Mouse (Mus musculus) neural tube, embryonic 11.5 days (tissue): ENCODE measurements around the gene Serpinf2. TPM values are rescaled to one million over a fixed set of nuclear protein-coding genes. Genes with fewer than 3 reads are reported as not detected.

Source experiments
- ATAC-seq: fragments of 200-750 bp; cut with Nextera tagmentation; 2 replicates; pipeline ENCODE4 v1.8.0; 2017; ENCODE audit warnings: moderate number of reproducible peaks, mild to moderate bottlenecking, moderate TSS enrichment, moderate library complexity; ENCODE audit not compliant: insufficient read depth, low FRiP score, low TSS enrichment
- DNase-seq: peaks from one replicate; pipeline ENCODE4 v3.0.0-alpha.2; 2015; ENCODE audit warnings: low spot score
- H3K27ac ChIP-seq: fragments of 300-500 bp; sonication (generic); 2 replicates; pipeline ENCODE4 v1.5.1; 2014; ENCODE audit warnings: low read depth, mild to moderate bottlenecking, low read length
- H3K27me3 ChIP-seq: fragments of 300-500 bp; sonication (generic); 2 replicates; pipeline ENCODE4 v1.6.1; 2014; ENCODE audit warnings: mild to moderate bottlenecking, low read length, mixed read lengths; ENCODE audit not compliant: control insufficient read depth, insufficient read depth
- H3K36me3 ChIP-seq: fragments of 300-500 bp; sonication (generic); 2 replicates; pipeline ENCODE4 v1.6.1; 2014; ENCODE audit warnings: mild to moderate bottlenecking, low read length, moderate library complexity, mixed read lengths; ENCODE audit not compliant: control insufficient read depth, insufficient read depth
- H3K4me1 ChIP-seq: fragments of 300-500 bp; sonication (generic); 2 replicates; pipeline ENCODE4 v1.6.1; 2014; ENCODE audit warnings: low read length, mixed read lengths; ENCODE audit not compliant: control insufficient read depth, insufficient read depth
- H3K4me2 ChIP-seq: fragments of 300-500 bp; sonication (generic); 2 replicates; pipeline ENCODE4 v1.6.1; 2014; ENCODE audit warnings: low read depth, mild to moderate bottlenecking, moderate library complexity
- H3K4me3 ChIP-seq: fragments of 300-500 bp; sonication (generic); 2 replicates; pipeline ENCODE4 v1.5.1; 2014; ENCODE audit warnings: low read depth, low read length
- H3K9ac ChIP-seq: fragments of 300-500 bp; sonication (generic); 2 replicates; pipeline ENCODE4 v1.6.1; 2014; ENCODE audit warnings: mild to moderate bottlenecking, low read length
- H3K9me3 ChIP-seq: fragments of 300-500 bp; sonication (generic); 2 replicates; pipeline ENCODE4 v1.6.1; 2016; ENCODE audit warnings: low read length; ENCODE audit not compliant: control insufficient read depth
- WGBS: fragments of 180-500 bp; shearing (Covaris S2); extraction: QIAGEN DNeasy Blood & Tissue Kit; methylation state at CpG from one replicate; pipeline ENCODE4 v1.1.7; 2014; 5-methylcytosine and 5-hydroxymethylcytosine counted together
- polyA plus RNA-seq: library from polyadenylated mRNA; unstranded; fragments of >200 nt; fragmentation: Nextera tagmentation; extraction: Ambion mirVana; gene quantifications from 2 replicates; pipeline ENCODE4 v1.2.1, GENCODE M21; 2014

The Serpinf2 gene
- polyA plus RNA-seq, 1 experiment from 2014 or later: 0.17 TPM

- peak overlapping the region; percentile 68; the same call in 1 of the 2 replicates for H3K27ac ChIP-seq
- WGBS: 83% methylated on average over 10 of the region's 10 CpGs
- no peaks in the 10 kb centered on the region for H3K27me3 ChIP-seq
- ATAC-seq (no peak), DNase-seq (no peak)
- peaks cover 14% of the 10 kb centered on the region for H3K4me1 ChIP-seq
- peak overlapping the region; percentile 62 for H3K4me3 ChIP-seq
- H3K9ac ChIP-seq: peak overlapping the region; percentile 58
- H3K36me3 ChIP-seq: no peaks in the 10 kb centered on the region
- H3K4me2 ChIP-seq: peak overlapping the region; percentile 98
- no peaks in the 10 kb centered on the region for H3K9me3 ChIP-seq
These were observed 15.8 kb upstream of the Serpinf2 start for GRCm38 (mm10) chr11:75455041-75455736.

- H3K9ac ChIP-seq: peak within 1 kb of the TSS; percentile 58
- H3K4me1 ChIP-seq: peaks cover 7% of the 10 kb centered on the region
- H3K27ac ChIP-seq: peak within 1 kb of the TSS; percentile 68; the same call in 1 of the 2 replicates
- DNase-seq (peak; percentile 90), ATAC-seq (peak; percentile 95)
- peak within 1 kb of the TSS; percentile 98 for H3K4me2 ChIP-seq
- H3K27me3 ChIP-seq: no peaks in the 10 kb centered on the region
- no peaks in the 10 kb centered on the region for H3K36me3 ChIP-seq
- H3K4me3 ChIP-seq: peak within 1 kb of the TSS; percentile 62
- WGBS: 2% methylated on average over 56 of the region's 56 CpGs
- no peaks in the 10 kb centered on the region for H3K9me3 ChIP-seq
These were observed 14.9 kb upstream of the Serpinf2 start, which contains the start of gene Wdr81 for GRCm38 (mm10) chr11:75453991-75454930. Wdr81 (minus strand) TSS chr11:75454717.

DNA sequence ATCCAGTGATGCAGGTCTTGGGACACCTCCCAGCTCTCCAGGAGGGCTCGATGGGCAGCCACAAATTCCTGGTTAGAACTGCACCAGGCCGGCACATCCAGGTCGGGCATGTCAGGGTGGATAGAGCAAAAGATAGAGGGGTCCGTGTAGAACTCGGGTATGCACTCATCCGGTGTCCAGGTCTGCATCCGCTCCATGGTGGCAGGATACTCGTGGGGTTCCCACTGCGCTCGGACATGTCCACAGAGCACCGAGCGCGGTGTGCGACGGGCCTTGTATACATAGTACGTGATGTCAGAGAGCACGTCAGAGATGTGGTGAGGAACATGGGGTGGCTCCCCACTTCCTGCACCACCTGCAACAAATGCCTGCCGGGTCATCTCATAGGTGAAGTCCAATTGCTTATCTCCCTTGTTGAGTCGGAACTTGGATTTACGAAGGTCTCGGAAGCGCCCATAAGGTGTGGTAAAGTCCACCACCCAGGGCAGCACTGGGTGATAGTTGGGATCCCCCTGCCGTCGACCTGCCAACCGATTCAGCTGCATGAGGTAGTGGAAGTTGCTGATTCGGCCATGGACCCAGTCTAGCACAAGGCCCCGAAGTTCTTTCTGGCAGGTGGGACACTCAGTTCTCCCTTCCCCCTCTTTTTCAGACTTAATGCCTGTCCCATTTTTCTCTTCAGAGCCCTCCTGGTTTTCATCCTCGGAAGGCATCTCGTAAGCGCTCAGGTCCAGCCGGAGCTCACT lies 13.6 kb upstream of the Serpinf2 start:
- Histone ChIP-seq H3K36me3 (peaks cover 3% of the 10 kb centered on the region; the same call in 1 of the 2 replicates), H3K27me3 (no peaks in the 10 kb centered on the region), H3K9ac (no peak overlapping the region), H3K4me1 (peaks cover 7% of the 10 kb centered on the region), H3K4me3 (no peak overlapping the region), H3K4me2 (no peak overlapping the region), H3K9me3 (no peaks in the 10 kb centered on the region), H3K27ac (no peak overlapping the region)
- 93% methylated on average over 31 of the region's 31 CpGs for WGBS
- ATAC-seq (no peak), DNase-seq (no peak)

- H3K4me3 ChIP-seq: no peak overlapping the region
- no peak for ATAC-seq
- H3K27ac ChIP-seq: no peak overlapping the region
- peaks cover 5% of the 10 kb centered on the region; the same call in 1 of the 2 replicates for H3K36me3 ChIP-seq
- H3K4me1 ChIP-seq: peaks cover 7% of the 10 kb centered on the region
- no peak for DNase-seq
- H3K9ac ChIP-seq: no peak overlapping the region
- H3K4me2 ChIP-seq: no peak overlapping the region
- no peaks in the 10 kb centered on the region for H3K27me3 ChIP-seq
- H3K9me3 ChIP-seq: no peaks in the 10 kb centered on the region
- WGBS: 86% methylated on average over 8 of the region's 8 CpGs
These were observed 12.7 kb upstream of the Serpinf2 start for GRCm38 (mm10) chr11:75452081-75452480.

GRCm38 (mm10) chr11:75450936-75451335 lies 11.5 kb upstream of the Serpinf2 start:
- Histone ChIP-seq H3K4me1 (peaks cover 7% of the 10 kb centered on the region), H3K36me3 (peaks cover 5% of the 10 kb centered on the region; the same call in 1 of the 2 replicates), H3K4me3 (no peak overlapping the region), H3K4me2 (no peak overlapping the region), H3K27ac (no peak overlapping the region), H3K9ac (no peak overlapping the region; the same call in 1 of the 2 replicates), H3K9me3 (no peaks in the 10 kb centered on the region), H3K27me3 (no peaks in the 10 kb centered on the region)
- ATAC-seq: no peak
- WGBS: 86% methylated on average over 15 of the region's 15 CpGs
- DNase-seq: no peak

DNA sequence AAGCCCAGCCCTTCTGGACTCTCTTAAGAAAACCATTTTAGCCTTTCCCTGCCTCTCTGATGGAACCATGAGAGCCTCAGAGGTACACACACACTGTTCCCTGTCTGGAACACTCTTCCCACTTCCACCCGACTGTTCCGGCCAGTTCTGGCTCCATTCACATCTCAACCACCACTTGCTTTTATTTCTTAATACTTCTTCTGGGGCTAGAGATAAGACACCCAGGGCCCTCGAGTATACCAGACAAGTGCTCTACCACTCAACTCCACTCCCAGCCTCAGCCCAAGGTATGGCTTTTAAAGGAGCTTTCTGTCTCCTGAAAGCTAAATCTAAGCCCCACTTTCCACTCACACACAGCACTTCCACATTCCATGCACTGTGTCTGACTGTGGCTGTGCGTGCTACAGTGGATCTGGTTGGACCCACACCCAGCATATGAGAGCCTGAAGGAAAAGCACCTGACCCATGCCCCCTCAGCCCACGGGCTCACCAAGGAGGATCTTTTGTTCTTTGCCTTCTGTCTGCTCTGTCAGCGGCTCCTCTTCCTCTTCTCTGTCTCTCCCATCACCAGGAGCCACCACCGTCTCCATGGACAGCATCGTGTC lies 11.0 kb upstream of the Serpinf2 start:
- DNase-seq (no peak), ATAC-seq (no peak)
- 90% methylated on average over 8 of the region's 8 CpGs for WGBS
- Histone ChIP-seq H3K4me2 (no peak overlapping the region), H3K9me3 (no peaks in the 10 kb centered on the region), H3K4me1 (peaks cover 7% of the 10 kb centered on the region), H3K27me3 (no peaks in the 10 kb centered on the region), H3K9ac (no peak overlapping the region; the same call in 1 of the 2 replicates), H3K36me3 (peaks cover 5% of the 10 kb centered on the region; the same call in 1 of the 2 replicates), H3K27ac (no peak overlapping the region), H3K4me3 (no peak overlapping the region)

- Histone ChIP-seq H3K4me2 (no peak overlapping the region), H3K9me3 (no peaks in the 10 kb centered on the region), H3K9ac (no peak overlapping the region), H3K4me3 (no peak overlapping the region), H3K36me3 (peaks cover 5% of the 10 kb centered on the region; the same call in 1 of the 2 replicates), H3K27ac (no peak overlapping the region), H3K4me1 (peaks cover 7% of the 10 kb centered on the region), H3K27me3 (no peaks in the 10 kb centered on the region)
- WGBS: 86% methylated on average over 7 of the region's 7 CpGs
- ATAC-seq (no peak), DNase-seq (no peak)
These were observed 10.3 kb upstream of the Serpinf2 start for GRCm38 (mm10) chr11:75449695-75450094.

- Histone ChIP-seq H3K4me1 (peaks cover 3% of the 10 kb centered on the region; the same call in 1 of the 2 replicates), H3K27ac (no peak overlapping the region), H3K4me2 (no peak overlapping the region), H3K9me3 (no peaks in the 10 kb centered on the region), H3K4me3 (no peak overlapping the region), H3K36me3 (peaks cover 5% of the 10 kb centered on the region; the same call in 1 of the 2 replicates), H3K27me3 (no peaks in the 10 kb centered on the region), H3K9ac (no peak overlapping the region)
- ATAC-seq: no peak
- 83% methylated on average over 3 of the region's 3 CpGs for WGBS
- DNase-seq: no peak
These were observed 9.2 kb upstream of the Serpinf2 start for GRCm38 (mm10) chr11:75448575-75448974.
